ENCODE assay signal across 8 mouse cellular contexts in genomic region chr2:31141074-31141866, GRCm38 (mm10). TPM values are rescaled to one million over a fixed set of nuclear protein-coding genes. Genes with fewer than 3 reads are reported as not detected.
DNase-seq lines count a peak whose midpoint lies in the region; ATAC-seq and TF ChIP-seq lines count a peak whose summit lies in the region.

No protein-coding gene starts in this region.

- no peak for TF ChIP-seq CTCF in kidney, adult 2 months (conservative IDR thresholded peaks at IDR 0.05; ENCODE audit: insufficient read depth, insufficient read length, low read depth, low read length)
- no peak for TF ChIP-seq CTCF in MEL (IDR thresholded peaks at IDR 0.05 in 2 of 3, conservative IDR thresholded peaks at IDR 0.05 in 1 of 3; ENCODE audit: control insufficient read depth in 1 of 3, insufficient read depth in 1 of 3, low read depth in 2 of 3, low read length in 3 of 3, poor library complexity in 1 of 3, severe bottlenecking in 1 of 3)

- no peak for TF ChIP-seq POLR2A in kidney, adult 2 months (IDR thresholded peaks at IDR 0.05; ENCODE audit: low read depth, low read length)
- TF ChIP-seq POLR2A in MEL (IDR thresholded peaks at IDR 0.05; ENCODE audit: control insufficient read depth in 1 of 2, insufficient read depth in 1 of 2, low read depth in 1 of 2, low read length in 2 of 2, poor library complexity in 1 of 2), result no peak

- whole genome bisulfite sequencing in kidney, adult 2 months, result 1% methylated on average over 78 of the region's 78 CpGs
- under 1% methylated on average over 78 of the region's 78 CpGs for WGBS in heart, embryonic 16.5 days

- no peak for TF ChIP-seq RAD21 in MEL (IDR thresholded peaks at IDR 0.05; ENCODE audit: low read depth, low read length)

- H3K4me1 ChIP-seq in kidney, adult 2 months (ENCODE audit: control insufficient read depth, insufficient read depth, low read length), result peaks cover 5% of the 10 kb centered on the region
- peaks cover 8 to 17% of the 10 kb centered on the region in 2 experiments for H3K4me1 ChIP-seq in MEL (ENCODE audit: control insufficient read depth in 1 of 2, insufficient read depth in 2 of 2, low read length in 2 of 2)
- peaks cover 23% of the 10 kb centered on the region for H3K4me1 ChIP-seq in heart, embryonic 16.5 days (ENCODE audit: control insufficient read depth, insufficient read depth, low read length)

- no peaks in the 10 kb centered on the region for H3K27me3 ChIP-seq in kidney, adult 2 months (replicated peaks; ENCODE audit: control insufficient read depth, insufficient read depth, low read length)
- H3K27me3 ChIP-seq in MEL (ENCODE audit: control insufficient read depth in 1 of 2, insufficient read depth in 2 of 2, low read length in 2 of 2), result no peaks in the 10 kb centered on the region
- no peaks in the 10 kb centered on the region for H3K27me3 ChIP-seq in heart, embryonic 16.5 days (ENCODE audit: control insufficient read depth, insufficient read depth, low read length)

- peak; percentile 68 for DNase-seq in kidney, adult 2 months
- DNase-seq in kidney, postnatal 14 days, result no peak
- peak; percentile 41 for DNase-seq in MEL (ENCODE audit: low read depth, low spot score)
- DNase-seq in cerebellum, postnatal 36 days, result peak; percentile 60 to 61
- peak; percentile 37 for DNase-seq in left cerebral cortex, postnatal 4 days
- peak; percentile 46 for DNase-seq in neural tube, embryonic 10.5 days (ENCODE audit: extremely low spot score, low spot score)
- no peak for DNase-seq in ovary, postnatal 36 days (ENCODE audit: low spot score)

- H3K27ac ChIP-seq in kidney, adult 2 months (ENCODE audit: insufficient read depth, low read depth, low read length), result peak overlapping the region; percentile 81
- no peak overlapping the region; the same call in 1 of the 2 replicates for H3K27ac ChIP-seq in MEL (ENCODE audit: control insufficient read depth, low read depth, low read length)
- H3K27ac ChIP-seq in heart, embryonic 16.5 days (ENCODE audit: low read length), result peak overlapping the region; percentile 86

- peak overlapping the region; percentile 94 for H3K4me3 ChIP-seq in kidney, adult 2 months (ENCODE audit: insufficient read depth, low read depth, low read length)
- H3K4me3 ChIP-seq in MEL (ENCODE audit: control insufficient read depth in 1 of 2, insufficient read depth in 1 of 2, low read depth in 2 of 2, low read length in 2 of 2), result peak overlapping the region; percentile 82 to 84
- peak overlapping the region; percentile 72 for H3K4me3 ChIP-seq in heart, embryonic 16.5 days (ENCODE audit: low read length)

- peaks cover 5% of the 10 kb centered on the region for H3K79me2 ChIP-seq in MEL (ENCODE audit: control insufficient read depth, insufficient read depth, low read length, poor library complexity)

- H3K4me2 ChIP-seq in heart, embryonic 16.5 days (ENCODE audit: low read depth, low read length), result peak overlapping the region; percentile 88

- no peaks in the 10 kb centered on the region for H3K36me3 ChIP-seq in kidney, adult 2 months (ENCODE audit: control insufficient read depth, insufficient read depth, low read length)
- peaks cover 0 to 5% of the 10 kb centered on the region in 2 experiments; a peak in 2 of 4 replicates for H3K36me3 ChIP-seq in MEL (ENCODE audit: control insufficient read depth in 1 of 2, insufficient read depth in 2 of 2, low read length in 2 of 2)
- H3K36me3 ChIP-seq in heart, embryonic 16.5 days (ENCODE audit: control insufficient read depth, insufficient read depth), result peaks cover 5% of the 10 kb centered on the region; the same call in 1 of the 2 replicates

- intact Hi-C loops in left cerebral cortex, postnatal 4 days (cut with DNase I), result loop anchor here (10.0 kb wide), 2 partner anchors 66 to 106 kb away; no protein-coding TSS in a partner anchor

- H3K9ac ChIP-seq in MEL (ENCODE audit: control insufficient read depth, low read depth, low read length, poor library complexity, severe bottlenecking), result peak overlapping the region; percentile 90
- H3K9ac ChIP-seq in heart, embryonic 16.5 days (ENCODE audit: low read length), result peak overlapping the region; percentile 90

- no peak for TF ChIP-seq EP300 in MEL (IDR thresholded peaks at IDR 0.05; ENCODE audit: low read depth in 1 of 2, low read length in 2 of 2)

- ATAC-seq in heart, embryonic 16.5 days (replicated peaks; ENCODE audit: extremely low read depth, insufficient read depth, low FRiP score), result peak; percentile 46

- H3K9me3 ChIP-seq in MEL (replicated peaks; ENCODE audit: insufficient read depth, low read length), result no peaks in the 10 kb centered on the region
- no peaks in the 10 kb centered on the region for H3K9me3 ChIP-seq in heart, embryonic 16.5 days (replicated peaks; ENCODE audit: control insufficient read depth, low read length)

TF ChIP-seq in MEL, 35 proteins besides CTCF, POLR2A, EP300 and RAD21:
- TF ChIP-seq JUND (IDR thresholded peaks at IDR 0.05; ENCODE audit: low read depth, low read length) (no peak), POLR2AphosphoS5 (IDR thresholded peaks at IDR 0.05; ENCODE audit: borderline replicate concordance, low read depth, low read length) (no peak), ETS1 (IDR thresholded peaks at IDR 0.05; ENCODE audit: low read depth, low read length) (no peak), CHD1 (IDR thresholded peaks at IDR 0.05; ENCODE audit: low read depth, low read length) (no peak), TAL1 (IDR thresholded peaks at IDR 0.05; ENCODE audit: low read length) (no peak), USF1 (IDR thresholded peaks at IDR 0.05; ENCODE audit: low read depth, low read length) (no peak), MAX (IDR thresholded peaks at IDR 0.05; ENCODE audit: low read length) (no peak), NRF1 (IDR thresholded peaks at IDR 0.05; ENCODE audit: insufficient read depth, low read depth, low read length, poor library complexity, severe bottlenecking) (no peak), ZC3H11A (IDR thresholded peaks at IDR 0.05; ENCODE audit: low read depth, low read length) (no peak), MXI1 (IDR thresholded peaks at IDR 0.05; ENCODE audit: low read depth, low read length) (no peak), UBTF (IDR thresholded peaks at IDR 0.05; ENCODE audit: borderline replicate concordance, insufficient read depth, low read depth, low read length) (no peak), E2F4 (IDR thresholded peaks at IDR 0.05; ENCODE audit: borderline replicate concordance, low read depth, low read length) (no peak), TBP (IDR thresholded peaks at IDR 0.05; ENCODE audit: low read depth, low read length) (no peak), MAFK (IDR thresholded peaks at IDR 0.05; ENCODE audit: borderline replicate concordance, low read depth, low read length) (no peak), POLR2AphosphoS2 (IDR thresholded peaks at IDR 0.05; ENCODE audit: low read length) (no peak), SIN3A (IDR thresholded peaks at IDR 0.05; ENCODE audit: low read length) (no peak), ZMIZ1 (IDR thresholded peaks at IDR 0.05; ENCODE audit: low read depth, low read length) (no peak), SMC3 (IDR thresholded peaks at IDR 0.05; ENCODE audit: low read depth, low read length) (no peak)

RNA-seq across cellular contexts. Expression of gene Fnbp1, which starts 0.5 kb away (rescaled TPM):
- 21.1 and 23.9 TPM in 2 replicates for polyA plus RNA-seq in kidney, adult 2 months (2012; rRNA removed)
- 3.4 and 4.7 TPM in 2 replicates for total RNA-seq in MEL (2012; rRNA removed)
- 10 to 100 TPM in 1 of 2 experiments, not detected in 1; 17.5 TPM for polyA plus RNA-seq in MEL (2012; ENCODE audit: insufficient read depth in 1 of 2, insufficient read length in 2 of 2, low read depth in 1 of 2, low replicate concordance in 2 of 2, missing spikeins in 1 of 2)
- polyA plus RNA-seq in heart, embryonic 16.5 days (2015; fragmentation: Nextera tagmentation; extraction: Ambion mirVana), result 20.3 and 23.7 TPM in 2 replicates
- 10 to 100 TPM; 75.3 to 77.3 TPM for total RNA-seq in left cerebral cortex, postnatal 4 days (2021)

RNA-seq across cellular contexts. Expression of gene Gpr107, which starts 10.8 kb away (rescaled TPM):
- polyA plus RNA-seq in kidney, adult 2 months (2012; rRNA removed), result 22.2 and 22.8 TPM in 2 replicates
- total RNA-seq in MEL (2012; rRNA removed), result 18.3 and 20.0 TPM in 2 replicates
- polyA plus RNA-seq in MEL (2012; ENCODE audit: insufficient read depth in 1 of 2, insufficient read length in 2 of 2, low read depth in 1 of 2, low replicate concordance in 2 of 2, missing spikeins in 1 of 2), result 10 to 100 TPM in 1 of 2 experiments, not detected in 1; 16.4 TPM
- polyA plus RNA-seq in heart, embryonic 16.5 days (2015; fragmentation: Nextera tagmentation; extraction: Ambion mirVana), result 29.9 and 31.6 TPM in 2 replicates
- total RNA-seq in left cerebral cortex, postnatal 4 days (2021), result 10 to 100 TPM; 59.0 to 59.8 TPM

Comparison
In these comparisons a context has a peak if more than half of its experiments do, and no peak if none do; other contexts are left out.
1. DNase-seq: peak in kidney, adult 2 months (single experiment), MEL (single experiment), cerebellum, postnatal 36 days (2 of 2), left cerebral cortex, postnatal 4 days (single experiment) and neural tube, embryonic 10.5 days (single experiment); none in kidney, postnatal 14 days (single experiment) and ovary, postnatal 36 days (single experiment).
2. Peak in every context shown above with its lines, with median percentiles within 50 percentile points of each other: H3K4me3 ChIP-seq.